Mouse (Mus musculus): Measurements from ENCODE around the gene Ryk. TPM values are rescaled to one million over a fixed set of nuclear protein-coding genes. Genes with fewer than 3 reads are reported as not detected.

The Ryk gene
- polyA plus RNA-seq, 1 experiment: 10.7 TPM

GRCm38 (mm10) chr9:102806056-102806573, 28.6 kb upstream of the Ryk start:
- Histone ChIP-seq H3K27ac (ENCODE audit: control insufficient read depth, insufficient read depth, low read length) (no peak overlapping the region), H3K4me1 (replicated peaks; ENCODE audit: control insufficient read depth, insufficient read depth, low read length) (no peaks in the 10 kb centered on the region), H3K4me3 (ENCODE audit: control insufficient read depth, insufficient read depth, low read length) (no peak overlapping the region), H3K36me3 (ENCODE audit: control insufficient read depth, insufficient read depth, low read length) (no peaks in the 10 kb centered on the region), H3K27me3 (ENCODE audit: control insufficient read depth, insufficient read depth, low read length) (no peaks in the 10 kb centered on the region)
- no peak for DNase-seq
- TF ChIP-seq POLR2A (IDR thresholded peaks at IDR 0.05; ENCODE audit: control insufficient read depth, extremely low read depth, insufficient read depth, low read length, poor library complexity): no peak
- WGBS: 86% methylated on average over 10 of the region's 10 CpGs

DNA sequence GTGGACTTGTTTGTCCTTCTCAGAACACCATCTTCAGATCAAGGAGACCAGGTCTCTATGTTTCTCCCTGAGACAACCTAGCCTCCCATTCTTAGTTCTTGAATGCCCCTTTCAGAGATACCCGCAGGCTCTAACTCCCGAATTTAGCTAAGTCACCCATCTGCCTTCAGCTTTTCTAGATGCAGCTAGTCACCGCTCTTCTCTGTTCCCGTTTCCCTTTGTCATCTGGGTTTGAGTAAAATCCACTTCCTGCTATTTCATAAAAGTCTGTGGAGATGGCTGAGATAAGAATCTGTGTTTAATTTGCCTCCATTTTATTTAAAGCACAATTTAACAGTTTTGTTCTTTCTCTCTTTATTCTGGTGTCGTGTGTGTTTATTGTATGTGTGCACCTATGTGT, 23.5 kb upstream of the Ryk start:
- Histone ChIP-seq H3K4me3 (ENCODE audit: control insufficient read depth, insufficient read depth, low read length) (no peak overlapping the region), H3K36me3 (ENCODE audit: control insufficient read depth, insufficient read depth, low read length) (no peaks in the 10 kb centered on the region), H3K4me1 (replicated peaks; ENCODE audit: control insufficient read depth, insufficient read depth, low read length) (no peaks in the 10 kb centered on the region), H3K27ac (ENCODE audit: control insufficient read depth, insufficient read depth, low read length) (no peak overlapping the region), H3K27me3 (ENCODE audit: control insufficient read depth, insufficient read depth, low read length) (no peaks in the 10 kb centered on the region)
- no peak for DNase-seq
- TF ChIP-seq CTCF (IDR thresholded peaks at IDR 0.05; ENCODE audit: borderline replicate concordance, control insufficient read depth, extremely low read depth, insufficient read depth, low read length, poor library complexity) (no peak), POLR2A (IDR thresholded peaks at IDR 0.05; ENCODE audit: control insufficient read depth, extremely low read depth, insufficient read depth, low read length, poor library complexity) (no peak)
- 34% methylated on average over 5 of the region's 5 CpGs for WGBS

- DNase-seq: no peak
- no peaks in the 10 kb centered on the region for H3K36me3 ChIP-seq (ENCODE audit: control insufficient read depth, insufficient read depth, low read length)
- no peak overlapping the region for H3K4me3 ChIP-seq (ENCODE audit: control insufficient read depth, insufficient read depth, low read length)
- H3K27me3 ChIP-seq (ENCODE audit: control insufficient read depth, insufficient read depth, low read length): no peaks in the 10 kb centered on the region
- H3K4me1 ChIP-seq (replicated peaks; ENCODE audit: control insufficient read depth, insufficient read depth, low read length): no peaks in the 10 kb centered on the region
- TF ChIP-seq POLR2A (IDR thresholded peaks at IDR 0.05; ENCODE audit: control insufficient read depth, extremely low read depth, insufficient read depth, low read length, poor library complexity) (no peak), CTCF (IDR thresholded peaks at IDR 0.05; ENCODE audit: borderline replicate concordance, control insufficient read depth, extremely low read depth, insufficient read depth, low read length, poor library complexity) (no peak)
- H3K27ac ChIP-seq (ENCODE audit: control insufficient read depth, insufficient read depth, low read length): no peak overlapping the region
Measured at GRCm38 (mm10) chr9:102818228-102818627, 16.5 kb upstream of the Ryk start.

DNA sequence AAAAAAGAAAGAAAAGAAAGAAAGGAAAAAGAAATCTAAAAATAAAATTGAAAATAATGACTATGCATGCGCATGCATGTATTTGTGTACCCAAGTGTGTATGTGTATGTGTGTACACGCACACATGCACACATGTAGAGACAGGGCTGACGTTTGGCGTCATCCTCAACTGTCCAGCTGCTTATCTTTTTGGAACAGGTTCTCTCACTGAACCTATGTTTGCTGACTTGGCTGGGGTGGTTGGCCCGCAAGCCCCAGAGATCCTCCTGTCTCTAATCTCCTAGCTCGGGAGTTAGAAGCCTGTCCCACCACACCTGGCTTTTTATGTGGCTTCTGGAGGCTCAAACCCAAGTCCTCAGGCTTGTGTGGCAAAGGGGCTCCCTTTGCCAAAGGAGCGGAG, 6.1 kb upstream of the Ryk start:
- no peak for DNase-seq
- H3K36me3 ChIP-seq (ENCODE audit: control insufficient read depth, insufficient read depth, low read length): no peaks in the 10 kb centered on the region
- no peak overlapping the region for H3K27ac ChIP-seq (ENCODE audit: control insufficient read depth, insufficient read depth, low read length)
- no peaks in the 10 kb centered on the region for H3K4me1 ChIP-seq (replicated peaks; ENCODE audit: control insufficient read depth, insufficient read depth, low read length)
- H3K27me3 ChIP-seq (ENCODE audit: control insufficient read depth, insufficient read depth, low read length): no peaks in the 10 kb centered on the region
- TF ChIP-seq POLR2A (IDR thresholded peaks at IDR 0.05; ENCODE audit: control insufficient read depth, extremely low read depth, insufficient read depth, low read length, poor library complexity) (no peak), CTCF (IDR thresholded peaks at IDR 0.05; ENCODE audit: borderline replicate concordance, control insufficient read depth, extremely low read depth, insufficient read depth, low read length, poor library complexity) (no peak)
- H3K4me3 ChIP-seq (ENCODE audit: control insufficient read depth, insufficient read depth, low read length): no peak overlapping the region
- WGBS: 82% methylated on average over 7 of the region's 7 CpGs

GRCm38 (mm10) chr9:102831541-102831940, 3.2 kb upstream of the Ryk start:
- no peak for TF ChIP-seq POLR2A (IDR thresholded peaks at IDR 0.05; ENCODE audit: control insufficient read depth, extremely low read depth, insufficient read depth, low read length, poor library complexity)
- no peak for TF ChIP-seq CTCF (IDR thresholded peaks at IDR 0.05; ENCODE audit: borderline replicate concordance, control insufficient read depth, extremely low read depth, insufficient read depth, low read length, poor library complexity)
- 93% methylated on average over 4 of the region's 4 CpGs for WGBS
- Histone ChIP-seq H3K27me3 (ENCODE audit: control insufficient read depth, insufficient read depth, low read length) (no peaks in the 10 kb centered on the region; the same call in 1 of the 2 replicates), H3K27ac (ENCODE audit: control insufficient read depth, insufficient read depth, low read length) (no peak overlapping the region), H3K4me3 (ENCODE audit: control insufficient read depth, insufficient read depth, low read length) (no peak overlapping the region), H3K4me1 (replicated peaks; ENCODE audit: control insufficient read depth, insufficient read depth, low read length) (no peaks in the 10 kb centered on the region), H3K36me3 (ENCODE audit: control insufficient read depth, insufficient read depth, low read length) (no peaks in the 10 kb centered on the region)
- no peak for DNase-seq

- Histone ChIP-seq H3K4me3 (ENCODE audit: control insufficient read depth, insufficient read depth, low read length) (peak overlapping the region; percentile 18), H3K27me3 (ENCODE audit: control insufficient read depth, insufficient read depth, low read length) (no peaks in the 10 kb centered on the region; the same call in 1 of the 2 replicates), H3K27ac (ENCODE audit: control insufficient read depth, insufficient read depth, low read length) (no peak overlapping the region), H3K4me1 (replicated peaks; ENCODE audit: control insufficient read depth, insufficient read depth, low read length) (no peaks in the 10 kb centered on the region), H3K36me3 (ENCODE audit: control insufficient read depth, insufficient read depth, low read length) (no peaks in the 10 kb centered on the region)
- WGBS: 30% methylated on average over 10 of the region's 10 CpGs
- TF ChIP-seq POLR2A (IDR thresholded peaks at IDR 0.05; ENCODE audit: control insufficient read depth, extremely low read depth, insufficient read depth, low read length, poor library complexity): no peak
- no peak for TF ChIP-seq CTCF (IDR thresholded peaks at IDR 0.05; ENCODE audit: borderline replicate concordance, control insufficient read depth, extremely low read depth, insufficient read depth, low read length, poor library complexity)
- DNase-seq: no peak
Measured at GRCm38 (mm10) chr9:102834414-102834741, 339 bp upstream of the Ryk start.

DNA sequence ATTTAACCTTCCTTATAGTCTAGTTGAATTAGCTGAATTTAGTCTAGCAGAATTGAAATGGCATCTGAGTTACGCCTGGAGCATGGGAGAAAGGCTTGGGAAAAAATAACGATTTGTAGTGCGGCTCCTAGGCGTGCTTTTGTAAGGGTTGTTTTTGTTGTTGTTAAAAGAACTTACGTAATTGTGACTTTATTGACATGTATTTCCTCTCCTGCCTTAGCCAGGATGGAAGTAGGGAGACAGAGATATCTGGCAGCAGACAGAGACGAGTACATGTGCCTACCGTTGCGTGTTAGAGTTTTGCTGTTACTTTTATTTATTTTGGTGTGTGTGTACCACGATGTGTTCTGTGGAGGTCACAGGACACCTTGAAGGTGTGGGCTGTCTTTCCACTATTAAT, 1.6 kb downstream of the Ryk start:
- Histone ChIP-seq H3K27ac (ENCODE audit: control insufficient read depth, insufficient read depth, low read length) (no peak overlapping the region), H3K27me3 (ENCODE audit: control insufficient read depth, insufficient read depth, low read length) (no peaks in the 10 kb centered on the region; the same call in 1 of the 2 replicates), H3K4me1 (replicated peaks; ENCODE audit: control insufficient read depth, insufficient read depth, low read length) (no peaks in the 10 kb centered on the region), H3K36me3 (ENCODE audit: control insufficient read depth, insufficient read depth, low read length) (no peaks in the 10 kb centered on the region), H3K4me3 (ENCODE audit: control insufficient read depth, insufficient read depth, low read length) (no peak overlapping the region)
- TF ChIP-seq CTCF (IDR thresholded peaks at IDR 0.05; ENCODE audit: borderline replicate concordance, control insufficient read depth, extremely low read depth, insufficient read depth, low read length, poor library complexity): no peak
- no peak for TF ChIP-seq POLR2A (IDR thresholded peaks at IDR 0.05; ENCODE audit: control insufficient read depth, extremely low read depth, insufficient read depth, low read length, poor library complexity)
- 89% methylated on average over 9 of the region's 9 CpGs for WGBS
- no peak for DNase-seq
